Mouse (Mus musculus) Muller cell, postnatal 12 days (primary cell): ENCODE data around the gene Upk1a.

Experiments
- DNase-seq: peaks from one replicate; pipeline ENCODE4 v3.0.0-alpha.2; 2015; ENCODE audit errors: inconsistent ontology term

The Upk1a gene

GRCm38 (mm10) chr7:30612654-30613402, at the start of gene Upk1a:
TSS of gene Upk1a (minus strand) at chr7:30612847.
- DNase-seq, result no peak

GRCm38 (mm10) chr7:30649591-30650540, 37.2 kb upstream of the Upk1a start, which contains the start of gene Rbm42:
TSS of gene Rbm42 (minus strand) at chr7:30650317.
- peak; percentile 98 for DNase-seq

- no peak for DNase-seq
Observed at GRCm38 (mm10) chr7:30639083-30639482, 26.4 kb upstream of the Upk1a start.

- DNase-seq, result no peak
Observed at GRCm38 (mm10) chr7:30636395-30636794, 23.7 kb upstream of the Upk1a start.

- no peak for DNase-seq
Observed at GRCm38 (mm10) chr7:30635752-30636151, 23.1 kb upstream of the Upk1a start, which contains the start of gene Etv2. TSS of gene Etv2 (minus strand) at chr7:30635852.

GRCm38 (mm10) chr7:30634621-30635020, 22.0 kb upstream of the Upk1a start:
- DNase-seq, result peak; percentile 30

GRCm38 (mm10) chr7:30633762-30634412, 21.2 kb upstream of the Upk1a start:
- DNase-seq, result no peak

GRCm38 (mm10) chr7:30629013-30629412, 16.4 kb upstream of the Upk1a start:
- DNase-seq, result no peak

- DNase-seq, result no peak
Observed at GRCm38 (mm10) chr7:30626647-30627046, 14.0 kb upstream of the Upk1a start.

- peak; percentile 90 for DNase-seq
Observed at GRCm38 (mm10) chr7:30625530-30626384, 13.1 kb upstream of the Upk1a start, which contains the start of gene Cox6b1. TSS of gene Cox6b1 (minus strand) at chr7:30626151.

GRCm38 (mm10) chr7:30619202-30619601, 6.6 kb upstream of the Upk1a start:
- no peak for DNase-seq

GRCm38 (mm10) chr7:30618658-30619057, 6.0 kb upstream of the Upk1a start:
- no peak for DNase-seq

- DNase-seq, result no peak
Observed at GRCm38 (mm10) chr7:30615049-30615760, 2.6 kb upstream of the Upk1a start.

- no peak for DNase-seq
Observed at GRCm38 (mm10) chr7:30614454-30614853, 1.8 kb upstream of the Upk1a start.

GRCm38 (mm10) chr7:30613529-30614112, 974 bp upstream of the Upk1a start:
- no peak for DNase-seq

GRCm38 (mm10) chr7:30610043-30610442, 2.6 kb downstream of the Upk1a start:
- no peak for DNase-seq

GRCm38 (mm10) chr7:30608476-30608875, 4.2 kb downstream of the Upk1a start:
- no peak for DNase-seq

GRCm38 (mm10) chr7:30607706-30608309, 4.8 kb downstream of the Upk1a start:
- DNase-seq, result peak; percentile 36

- DNase-seq, result no peak
Observed at GRCm38 (mm10) chr7:30604944-30605343, 7.7 kb downstream of the Upk1a start.
